Mouse (Mus musculus): ENCODE data around the gene E2f7. TPM values are rescaled to one million over a fixed set of nuclear protein-coding genes. Genes with fewer than 3 reads are reported as not detected.

Gene E2f7
- polyA plus RNA-seq, 1 experiment from 2014 or later = 8.3 TPM

GRCm38 (mm10) chr10:110811209-110811861 lies 66.1 kb downstream of the E2f7 start:
- no peaks in the 10 kb centered on the region for H3K36me3 ChIP-seq (ENCODE audit: control insufficient read depth, insufficient read depth, low read length)

DNA sequence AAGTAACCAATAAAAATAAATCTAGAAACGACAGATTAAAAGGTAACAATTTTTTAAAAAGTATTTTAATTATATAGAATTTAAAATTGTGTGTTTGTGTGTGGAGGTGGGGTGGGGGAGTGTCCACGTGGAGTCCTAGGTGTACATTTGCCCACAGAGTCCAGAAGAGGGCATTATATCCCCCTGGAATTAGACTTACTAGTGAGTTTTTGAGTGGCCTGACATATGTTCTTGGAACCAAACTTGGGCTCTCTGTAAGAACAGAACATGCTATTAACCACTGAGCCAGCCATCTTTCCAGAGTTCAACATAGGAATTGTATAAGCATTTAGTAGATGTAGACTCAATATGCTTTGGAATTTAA lies 66.6 kb downstream of the E2f7 start:
- ATAC-seq (no peak), DNase-seq (ENCODE audit: low spot score) (no peak)
- no peak overlapping the region for H3K27ac ChIP-seq (ENCODE audit: low read depth, low read length)
- no peaks in the 10 kb centered on the region for H3K9me3 ChIP-seq (replicated peaks; ENCODE audit: control insufficient read depth, low read length)
- H3K36me3 ChIP-seq (ENCODE audit: control insufficient read depth, insufficient read depth, low read length) = no peaks in the 10 kb centered on the region
- H3K4me2 ChIP-seq (ENCODE audit: low read length) = no peak overlapping the region
- WGBS = 59% methylated on average over 2 of the region's 2 CpGs
- H3K9ac ChIP-seq (ENCODE audit: low read length) = no peak overlapping the region
- H3K27me3 ChIP-seq (replicated peaks; ENCODE audit: control insufficient read depth, insufficient read depth, low read length) = no peaks in the 10 kb centered on the region
- H3K4me3 ChIP-seq (ENCODE audit: low read depth, low read length) = no peak overlapping the region
- H3K4me1 ChIP-seq (ENCODE audit: control insufficient read depth, insufficient read depth, low read length) = peaks cover 4% of the 10 kb centered on the region; the same call in 1 of the 2 replicates

More at GRCm38 (mm10) chr10:110811209-110811861, 66.1 kb downstream of the E2f7 start:
- Histone ChIP-seq H3K27me3 (replicated peaks; ENCODE audit: control insufficient read depth, insufficient read depth, low read length) (no peaks in the 10 kb centered on the region), H3K9ac (ENCODE audit: low read length) (no peak overlapping the region), H3K9me3 (replicated peaks; ENCODE audit: control insufficient read depth, low read length) (no peaks in the 10 kb centered on the region), H3K4me3 (ENCODE audit: low read depth, low read length) (no peak overlapping the region), H3K4me1 (ENCODE audit: control insufficient read depth, insufficient read depth, low read length) (peaks cover 4% of the 10 kb centered on the region; the same call in 1 of the 2 replicates), H3K4me2 (ENCODE audit: low read length) (no peak overlapping the region), H3K27ac (ENCODE audit: low read depth, low read length) (no peak overlapping the region)
- DNase-seq (ENCODE audit: low spot score) (no peak), ATAC-seq (no peak)
- WGBS = 88% methylated on average over 10 of the region's 10 CpGs

GRCm38 (mm10) chr10:110821139-110821538 lies 75.9 kb downstream of the E2f7 start:
- H3K4me3 ChIP-seq (ENCODE audit: low read depth, low read length) = no peak overlapping the region
- no peak overlapping the region for H3K4me2 ChIP-seq (ENCODE audit: low read length)
- ATAC-seq (no peak), DNase-seq (ENCODE audit: low spot score) (no peak)
- no peak overlapping the region for H3K27ac ChIP-seq (ENCODE audit: low read depth, low read length)
- 83% methylated on average over 11 of the region's 11 CpGs for WGBS
- H3K9me3 ChIP-seq (replicated peaks; ENCODE audit: control insufficient read depth, low read length) = no peaks in the 10 kb centered on the region
- H3K36me3 ChIP-seq (ENCODE audit: control insufficient read depth, insufficient read depth, low read length) = no peaks in the 10 kb centered on the region
- no peaks in the 10 kb centered on the region for H3K4me1 ChIP-seq (ENCODE audit: control insufficient read depth, insufficient read depth, low read length)
- H3K9ac ChIP-seq (ENCODE audit: low read length) = no peak overlapping the region
- H3K27me3 ChIP-seq (replicated peaks; ENCODE audit: control insufficient read depth, insufficient read depth, low read length) = no peaks in the 10 kb centered on the region

GRCm38 (mm10) chr10:110821692-110822091 lies 76.5 kb downstream of the E2f7 start:
- DNase-seq (ENCODE audit: low spot score) (no peak), ATAC-seq (no peak)
- no peaks in the 10 kb centered on the region for H3K27me3 ChIP-seq (replicated peaks; ENCODE audit: control insufficient read depth, insufficient read depth, low read length)
- no peak overlapping the region for H3K27ac ChIP-seq (ENCODE audit: low read depth, low read length)
- H3K36me3 ChIP-seq (ENCODE audit: control insufficient read depth, insufficient read depth, low read length) = no peaks in the 10 kb centered on the region
- H3K4me2 ChIP-seq (ENCODE audit: low read length) = no peak overlapping the region
- no peak overlapping the region for H3K4me3 ChIP-seq (ENCODE audit: low read depth, low read length)
- H3K9ac ChIP-seq (ENCODE audit: low read length) = no peak overlapping the region
- H3K4me1 ChIP-seq (ENCODE audit: control insufficient read depth, insufficient read depth, low read length) = no peaks in the 10 kb centered on the region
- WGBS = 87% methylated on average over 3 of the region's 3 CpGs
- no peaks in the 10 kb centered on the region for H3K9me3 ChIP-seq (replicated peaks; ENCODE audit: control insufficient read depth, low read length)

- H3K4me1 ChIP-seq (ENCODE audit: control insufficient read depth, insufficient read depth, low read length) = no peaks in the 10 kb centered on the region; the same call in 1 of the 2 replicates
- H3K36me3 ChIP-seq (ENCODE audit: control insufficient read depth, insufficient read depth, low read length) = no peaks in the 10 kb centered on the region
- WGBS = 69% methylated on average over 6 of the region's 6 CpGs
- no peaks in the 10 kb centered on the region for H3K27me3 ChIP-seq (replicated peaks; ENCODE audit: control insufficient read depth, insufficient read depth, low read length)
- no peak overlapping the region for H3K27ac ChIP-seq (ENCODE audit: low read depth, low read length)
- ATAC-seq (no peak), DNase-seq (ENCODE audit: low spot score) (no peak)
- no peak overlapping the region for H3K4me2 ChIP-seq (ENCODE audit: low read length)
- no peak overlapping the region for H3K4me3 ChIP-seq (ENCODE audit: low read depth, low read length)
- no peaks in the 10 kb centered on the region for H3K9me3 ChIP-seq (replicated peaks; ENCODE audit: control insufficient read depth, low read length)
- no peak overlapping the region for H3K9ac ChIP-seq (ENCODE audit: low read length)
Measured at GRCm38 (mm10) chr10:110832336-110832735, 87.1 kb downstream of the E2f7 start.

GRCm38 (mm10) chr10:110835115-110835806 lies 90.0 kb downstream of the E2f7 start:
- no peaks in the 10 kb centered on the region; the same call in 1 of the 2 replicates for H3K4me1 ChIP-seq (ENCODE audit: control insufficient read depth, insufficient read depth, low read length)
- no peak overlapping the region for H3K9ac ChIP-seq (ENCODE audit: low read length)
- H3K4me2 ChIP-seq (ENCODE audit: low read length) = no peak overlapping the region
- ATAC-seq (peak; percentile 71), DNase-seq (ENCODE audit: low spot score) (peak; percentile 47)
- H3K4me3 ChIP-seq (ENCODE audit: low read depth, low read length) = no peak overlapping the region
- no peaks in the 10 kb centered on the region for H3K36me3 ChIP-seq (ENCODE audit: control insufficient read depth, insufficient read depth, low read length)
- 61% methylated on average over 6 of the region's 6 CpGs for WGBS
- H3K27ac ChIP-seq (ENCODE audit: low read depth, low read length) = no peak overlapping the region
- no peaks in the 10 kb centered on the region for H3K9me3 ChIP-seq (replicated peaks; ENCODE audit: control insufficient read depth, low read length)
- H3K27me3 ChIP-seq (replicated peaks; ENCODE audit: control insufficient read depth, insufficient read depth, low read length) = no peaks in the 10 kb centered on the region

Other genes starting within 250 kb of the E2f7 start
- 181 and 218 TPM in 2 replicates for gene Csrp2, start 174.3 kb downstream of the E2f7 start, polyA plus RNA-seq (2014; fragmentation: Nextera tagmentation; extraction: Ambion mirVana)